Mouse (Mus musculus): ENCODE results near the gene Vegfa. TPM values are rescaled to one million over a fixed set of nuclear protein-coding genes. Genes with fewer than 3 reads are reported as not detected.
A peak's percentile ranks its signal among the peaks of the same experiment; 100 is the strongest.

Vegfa gene
- polyA plus RNA-seq, 1 experiment from 2014 or later, result 2.0 TPM

- Histone ChIP-seq H3K9me3 (replicated peaks) (no peaks in the 10 kb centered on the region), H3K27ac (peak overlapping the region; percentile 33; the same call in 1 of the 2 replicates), H3K4me3 (no peak overlapping the region), H3K27me3 (ENCODE audit: low read depth, poor library complexity, severe bottlenecking) (no peaks in the 10 kb centered on the region), H3K4me1 (peaks cover 28% of the 10 kb centered on the region), H3K36me3 (no peaks in the 10 kb centered on the region)
- WGBS, result 75% methylated on average over 9 of the region's 9 CpGs
- no peak for DNase-seq (ENCODE audit: low spot score)
Measured at GRCm38 (mm10) chr17:46070046-46070445, 37.9 kb upstream of the Vegfa start.

- peak overlapping the region; percentile 84 for H3K27ac ChIP-seq
- whole genome bisulfite sequencing, result 73% methylated on average over 6 of the region's 6 CpGs
- 0 out of 2 replicates have a peak overlapping the region, but pooled peaks have one; percentile 18 for H3K4me3 ChIP-seq
Measured at GRCm38 (mm10) chr17:46063974-46064312, 31.8 kb upstream of the Vegfa start.

DNA sequence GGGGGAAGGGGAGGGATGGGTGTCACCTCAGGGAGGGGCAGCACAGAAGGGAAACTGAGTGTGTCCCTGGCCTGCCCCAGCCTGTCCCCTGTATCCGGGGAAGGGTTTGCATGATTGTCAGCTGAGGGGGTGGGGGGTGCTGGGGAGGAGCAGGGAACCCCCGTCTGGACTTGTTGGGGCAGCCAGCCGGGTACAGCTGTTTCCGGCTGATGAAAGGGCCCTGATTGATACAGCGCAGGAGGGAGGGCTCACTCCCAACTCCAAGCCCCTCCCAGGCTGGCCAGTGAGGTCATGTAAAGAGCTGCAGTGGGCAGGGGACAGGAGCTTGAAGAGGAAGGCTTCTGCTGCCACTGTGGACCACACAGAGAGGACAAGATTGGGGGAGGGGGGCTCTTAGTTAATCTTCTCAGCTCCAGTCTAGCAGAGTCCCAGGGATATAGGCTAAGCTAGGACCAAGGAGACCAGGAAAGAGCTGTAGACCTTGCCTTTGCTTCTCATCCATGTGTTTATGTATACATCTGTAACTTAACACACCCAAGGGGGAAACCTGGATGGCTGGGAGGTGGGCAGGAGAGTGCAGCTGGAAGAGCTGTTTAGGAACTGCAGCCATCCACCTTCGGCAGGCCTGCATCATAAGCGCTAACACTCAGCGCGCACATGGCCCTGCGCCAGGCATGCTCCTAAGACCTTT lies 31.3 kb upstream of the Vegfa start:
- WGBS, result 42% methylated on average over 10 of the region's 10 CpGs
- H3K4me1 ChIP-seq, result peaks cover 24% of the 10 kb centered on the region
- peak overlapping the region; percentile 18; the same call in 1 of the 2 replicates for H3K4me3 ChIP-seq

More at GRCm38 (mm10) chr17:46063974-46064312, 31.8 kb upstream of the Vegfa start:
- Histone ChIP-seq H3K36me3 (no peaks in the 10 kb centered on the region), H3K27me3 (ENCODE audit: low read depth, poor library complexity, severe bottlenecking) (no peaks in the 10 kb centered on the region), H3K9me3 (replicated peaks) (no peaks in the 10 kb centered on the region), H3K4me1 (peaks cover 24% of the 10 kb centered on the region)
- DNase-seq (ENCODE audit: low spot score), result no peak

DNA sequence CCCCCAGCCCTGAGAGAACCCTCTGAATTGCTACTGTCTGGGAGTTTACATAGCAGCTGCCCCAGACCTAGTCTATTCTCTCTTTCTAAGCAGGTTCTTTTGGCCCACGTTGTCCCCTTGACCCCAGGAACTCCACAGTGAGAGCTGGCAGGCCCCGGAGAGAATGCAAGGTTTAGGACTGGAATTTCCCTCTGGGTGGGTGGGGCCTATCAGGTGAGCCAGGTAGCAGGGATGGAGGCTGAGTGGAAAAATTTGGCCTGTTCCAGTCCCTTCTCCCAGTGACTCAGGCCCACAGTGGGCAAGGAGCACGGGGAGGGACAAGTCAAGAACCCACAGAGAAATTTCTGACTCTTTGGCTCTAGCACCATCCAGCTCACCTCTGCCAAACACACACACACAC lies 28.1 kb upstream of the Vegfa start:
- DNase-seq (ENCODE audit: low spot score), result no peak
- H3K4me1 ChIP-seq, result peaks cover 34% of the 10 kb centered on the region
- no peak overlapping the region for H3K27ac ChIP-seq
- H3K9me3 ChIP-seq (replicated peaks), result no peaks in the 10 kb centered on the region
- H3K27me3 ChIP-seq (ENCODE audit: low read depth, poor library complexity, severe bottlenecking), result no peaks in the 10 kb centered on the region
- no peaks in the 10 kb centered on the region for H3K36me3 ChIP-seq
- WGBS, result 71% methylated on average over 3 of the region's 3 CpGs
- H3K4me3 ChIP-seq, result no peak overlapping the region

More for the DNA sequence above, 31.3 kb upstream of the Vegfa start:
- peak overlapping the region; percentile 84 for H3K27ac ChIP-seq
- no peaks in the 10 kb centered on the region for H3K36me3 ChIP-seq
- H3K27me3 ChIP-seq (ENCODE audit: low read depth, poor library complexity, severe bottlenecking), result no peaks in the 10 kb centered on the region
- peak; percentile 70 for DNase-seq (ENCODE audit: low spot score)
- H3K9me3 ChIP-seq (replicated peaks), result no peaks in the 10 kb centered on the region

DNA sequence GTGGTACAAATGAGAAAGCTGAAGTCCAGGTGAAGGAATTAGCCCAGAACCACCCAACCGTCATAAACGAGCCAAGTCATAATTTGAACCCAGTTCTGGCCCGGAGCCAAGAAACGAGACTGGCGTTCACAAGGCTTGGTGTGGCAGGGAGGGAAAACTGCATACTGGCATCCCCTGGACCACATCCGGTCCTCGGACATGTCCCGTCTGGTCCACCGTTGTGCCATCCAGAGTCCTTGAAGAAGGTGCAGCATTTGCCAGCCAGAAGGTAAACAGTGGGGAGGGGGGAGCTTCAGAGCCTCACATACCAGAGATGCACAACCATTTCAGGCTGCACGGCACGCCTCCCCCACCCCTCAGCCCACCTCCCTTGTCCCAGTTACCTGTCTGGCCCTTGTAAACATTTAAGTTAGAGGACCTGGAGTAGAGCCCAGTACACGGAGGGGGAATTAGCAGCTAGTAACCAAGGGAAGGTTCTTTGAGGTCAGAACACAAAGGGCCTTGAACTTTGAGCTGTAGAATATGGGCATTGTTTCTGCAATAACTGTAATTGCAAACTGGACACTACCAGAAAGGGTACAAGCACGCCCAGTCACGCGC lies 27.2 kb upstream of the Vegfa start:
- no peak for DNase-seq (ENCODE audit: low spot score)
- no peaks in the 10 kb centered on the region for H3K9me3 ChIP-seq (replicated peaks)
- H3K27ac ChIP-seq, result no peak overlapping the region
- no peaks in the 10 kb centered on the region for H3K27me3 ChIP-seq (ENCODE audit: low read depth, poor library complexity, severe bottlenecking)
- no peaks in the 10 kb centered on the region for H3K36me3 ChIP-seq
- H3K4me1 ChIP-seq, result peaks cover 28% of the 10 kb centered on the region
- no peak overlapping the region for H3K4me3 ChIP-seq
- 90% methylated on average over 15 of the region's 15 CpGs for WGBS

GRCm38 (mm10) chr17:46056288-46056687 lies 24.1 kb upstream of the Vegfa start:
- no peak for DNase-seq (ENCODE audit: low spot score)
- no peaks in the 10 kb centered on the region for H3K9me3 ChIP-seq (replicated peaks)
- H3K4me3 ChIP-seq, result no peak overlapping the region
- H3K27me3 ChIP-seq (ENCODE audit: low read depth, poor library complexity, severe bottlenecking), result no peaks in the 10 kb centered on the region
- peaks cover 34% of the 10 kb centered on the region for H3K4me1 ChIP-seq
- H3K36me3 ChIP-seq, result no peaks in the 10 kb centered on the region
- WGBS, result 60% methylated on average over 7 of the region's 7 CpGs
- H3K27ac ChIP-seq, result peak overlapping the region; percentile 43; the same call in 1 of the 2 replicates

DNA sequence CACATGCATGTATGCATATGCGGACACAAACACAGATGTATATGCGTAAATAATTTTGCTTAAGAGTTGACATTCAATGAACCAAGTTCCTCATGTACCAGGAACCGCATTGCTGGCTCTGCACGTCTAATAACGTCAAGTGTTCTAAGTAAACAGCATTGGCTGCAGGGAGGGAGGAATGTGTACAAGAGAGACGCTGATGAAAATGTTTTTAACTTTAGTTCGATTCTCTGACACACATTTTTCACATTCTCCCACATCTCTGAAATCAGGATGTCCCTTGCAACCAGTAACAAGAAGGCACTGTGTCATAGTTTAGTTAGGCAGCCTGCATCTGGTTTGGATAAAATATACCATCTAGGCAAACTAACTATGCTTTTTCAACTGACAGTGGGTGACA lies 23.6 kb upstream of the Vegfa start:
- Histone ChIP-seq H3K4me1 (peaks cover 34% of the 10 kb centered on the region), H3K36me3 (no peaks in the 10 kb centered on the region), H3K27ac (peak overlapping the region; percentile 43; the same call in 1 of the 2 replicates), H3K4me3 (no peak overlapping the region), H3K27me3 (ENCODE audit: low read depth, poor library complexity, severe bottlenecking) (no peaks in the 10 kb centered on the region), H3K9me3 (replicated peaks) (no peaks in the 10 kb centered on the region)
- no peak for DNase-seq (ENCODE audit: low spot score)
- 88% methylated on average over 7 of the region's 7 CpGs for WGBS

DNA sequence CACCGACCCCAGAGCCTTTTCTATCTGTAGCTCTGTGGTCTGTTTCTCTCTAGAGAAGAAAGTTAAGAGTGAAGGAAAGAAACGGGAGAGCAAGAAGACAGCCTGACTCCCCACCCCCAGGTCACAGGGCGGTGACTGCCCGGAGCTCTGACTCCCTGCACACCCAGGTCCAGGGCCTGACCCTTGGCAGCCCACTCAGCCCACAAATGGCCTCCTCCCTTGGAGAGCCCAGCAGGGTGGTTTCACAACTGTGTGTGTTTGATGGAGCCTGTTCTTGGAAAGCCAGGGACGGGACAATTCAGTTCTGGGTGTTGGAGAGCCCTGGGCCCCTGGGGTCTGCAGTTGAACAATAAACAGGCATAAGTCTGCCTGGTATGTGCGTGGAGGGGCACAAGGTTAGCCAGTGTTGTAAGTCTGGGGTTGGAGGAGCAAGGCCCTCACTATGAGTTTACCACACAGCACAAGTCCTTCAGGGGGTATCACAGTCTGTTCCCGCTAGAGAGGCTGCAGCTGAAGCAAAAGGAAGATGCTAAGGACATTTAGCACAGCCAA lies 21.2 kb upstream of the Vegfa start:
- no peaks in the 10 kb centered on the region for H3K36me3 ChIP-seq
- WGBS, result 70% methylated on average over 7 of the region's 7 CpGs
- DNase-seq (ENCODE audit: low spot score), result no peak
- peaks cover 40% of the 10 kb centered on the region for H3K4me1 ChIP-seq
- peak overlapping the region; percentile 44; the same call in 1 of the 2 replicates for H3K27ac ChIP-seq
- no peaks in the 10 kb centered on the region for H3K9me3 ChIP-seq (replicated peaks)
- H3K27me3 ChIP-seq (ENCODE audit: low read depth, poor library complexity, severe bottlenecking), result no peaks in the 10 kb centered on the region
- no peak overlapping the region for H3K4me3 ChIP-seq

DNA sequence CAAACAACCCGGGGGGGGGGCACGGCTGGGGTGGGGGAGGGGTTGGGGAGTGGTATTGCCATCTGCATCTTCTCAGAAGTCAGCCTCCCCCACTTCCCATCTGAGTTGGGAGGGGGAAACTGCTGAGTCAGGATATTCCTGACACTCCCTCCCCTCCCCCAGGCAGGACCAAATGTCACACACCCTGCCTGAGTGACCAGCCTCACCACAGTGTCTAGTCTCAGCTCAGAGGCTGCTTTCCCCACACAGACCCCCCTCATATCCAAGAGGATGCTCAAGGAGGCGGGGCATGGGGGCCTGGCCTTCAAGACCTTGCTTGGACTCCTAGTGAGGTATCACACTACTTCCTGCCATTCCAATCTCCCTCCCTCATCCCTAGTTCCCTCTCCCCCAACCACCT lies 20.0 kb upstream of the Vegfa start:
- no peaks in the 10 kb centered on the region for H3K9me3 ChIP-seq (replicated peaks)
- H3K36me3 ChIP-seq, result no peaks in the 10 kb centered on the region
- H3K4me1 ChIP-seq, result peaks cover 40% of the 10 kb centered on the region
- H3K27me3 ChIP-seq (ENCODE audit: low read depth, poor library complexity, severe bottlenecking), result no peaks in the 10 kb centered on the region
- no peak overlapping the region for H3K4me3 ChIP-seq
- WGBS, result 31% methylated on average over 3 of the region's 3 CpGs
- H3K27ac ChIP-seq, result peak overlapping the region; percentile 43; the same call in 1 of the 2 replicates
- DNase-seq (ENCODE audit: low spot score), result no peak

DNA sequence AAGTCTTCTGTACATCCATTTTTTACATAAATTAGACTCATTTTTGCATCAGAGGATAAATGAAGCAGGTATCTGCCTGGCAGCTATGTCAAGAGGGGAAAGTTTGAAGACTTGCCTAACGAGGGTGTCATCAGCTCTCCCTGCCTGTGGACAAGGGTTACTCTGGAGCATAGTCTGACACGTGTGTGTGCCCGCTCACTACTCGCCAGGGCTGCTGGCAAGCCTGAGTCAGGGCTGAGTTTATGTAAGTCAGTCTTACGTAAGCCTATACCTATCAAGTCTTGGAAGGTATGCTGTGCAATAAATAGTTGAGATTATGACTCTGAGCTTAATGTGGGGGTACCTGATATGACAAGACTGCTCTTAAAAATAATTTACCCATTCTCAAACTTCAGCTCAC lies 19.2 kb upstream of the Vegfa start:
- H3K4me3 ChIP-seq, result no peak overlapping the region
- no peaks in the 10 kb centered on the region for H3K27me3 ChIP-seq (ENCODE audit: low read depth, poor library complexity, severe bottlenecking)
- H3K4me1 ChIP-seq, result peaks cover 35% of the 10 kb centered on the region
- H3K9me3 ChIP-seq (replicated peaks), result no peaks in the 10 kb centered on the region
- no peak for DNase-seq (ENCODE audit: low spot score)
- H3K36me3 ChIP-seq, result no peaks in the 10 kb centered on the region
- 81% methylated on average over 5 of the region's 5 CpGs for WGBS
- H3K27ac ChIP-seq, result no peak overlapping the region

DNA sequence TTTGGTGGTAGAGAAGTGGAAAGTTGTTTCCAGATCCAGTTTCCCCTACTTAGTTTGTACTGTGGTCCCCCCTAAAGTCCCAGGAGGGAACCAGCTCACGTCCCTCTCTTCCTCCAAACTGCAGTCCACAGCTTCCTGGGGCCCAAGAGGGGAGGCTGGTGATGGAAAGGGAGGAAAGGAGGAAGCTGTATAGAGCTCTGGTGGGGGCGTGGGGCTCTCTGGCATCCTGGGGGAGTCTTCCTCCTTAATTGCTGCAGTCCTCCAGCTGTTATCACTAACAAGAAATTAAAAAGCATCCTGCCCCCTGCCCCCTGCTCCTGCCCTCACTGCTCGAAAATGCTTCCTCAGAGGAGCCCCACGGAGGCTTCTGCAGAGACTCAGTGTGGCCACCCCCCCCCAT lies 17.4 kb upstream of the Vegfa start:
- peaks cover 30% of the 10 kb centered on the region for H3K4me1 ChIP-seq
- 0 out of 2 replicates have a peak overlapping the region, but pooled peaks have one; percentile 34 for H3K27ac ChIP-seq
- H3K36me3 ChIP-seq, result no peaks in the 10 kb centered on the region
- H3K9me3 ChIP-seq (replicated peaks), result no peaks in the 10 kb centered on the region
- no peaks in the 10 kb centered on the region for H3K27me3 ChIP-seq (ENCODE audit: low read depth, poor library complexity, severe bottlenecking)
- no peak overlapping the region for H3K4me3 ChIP-seq
- no peak for DNase-seq (ENCODE audit: low spot score)
- WGBS, result 52% methylated on average over 4 of the region's 4 CpGs

- H3K27me3 ChIP-seq (ENCODE audit: low read depth, poor library complexity, severe bottlenecking), result no peaks in the 10 kb centered on the region
- DNase-seq (ENCODE audit: low spot score), result no peak
- no peak overlapping the region for H3K4me3 ChIP-seq
- H3K36me3 ChIP-seq, result no peaks in the 10 kb centered on the region
- 96% methylated on average over 4 of the region's 4 CpGs for WGBS
- H3K4me1 ChIP-seq, result peaks cover 27% of the 10 kb centered on the region
- no peak overlapping the region for H3K27ac ChIP-seq
- no peaks in the 10 kb centered on the region for H3K9me3 ChIP-seq (replicated peaks)
Measured at GRCm38 (mm10) chr17:46048184-46048583, 16.0 kb upstream of the Vegfa start.

- H3K9me3 ChIP-seq (replicated peaks), result no peaks in the 10 kb centered on the region
- H3K4me1 ChIP-seq, result peaks cover 17% of the 10 kb centered on the region
- no peak overlapping the region for H3K4me3 ChIP-seq
- no peaks in the 10 kb centered on the region for H3K36me3 ChIP-seq
- 89% methylated on average over 8 of the region's 8 CpGs for WGBS
- H3K27ac ChIP-seq, result no peak overlapping the region
- no peaks in the 10 kb centered on the region for H3K27me3 ChIP-seq (ENCODE audit: low read depth, poor library complexity, severe bottlenecking)
- DNase-seq (ENCODE audit: low spot score), result no peak
Measured at GRCm38 (mm10) chr17:46045742-46046141, 13.6 kb upstream of the Vegfa start.

Measured in limb, embryonic 10.5 days (tissue).